Mouse (Mus musculus) midbrain, postnatal 0 days (tissue): ENCODE data around the gene Gm7075. TPM values are rescaled to one million over a fixed set of nuclear protein-coding genes. Genes with fewer than 3 reads are reported as not detected.

ENCODE experiments used
- ATAC-seq: fragments of 200-750 bp; cut with Nextera tagmentation; 2 replicates; pipeline ENCODE4 v1.8.0; 2017; ENCODE audit warnings: moderate number of reproducible peaks, mild to moderate bottlenecking, moderate TSS enrichment, moderate library complexity; ENCODE audit not compliant: low FRiP score
- DNase-seq: peaks from one replicate; pipeline ENCODE4 v3.0.0-alpha.2; 2015; ENCODE audit warnings: low spot score
- H3K27ac ChIP-seq: fragments of 300-500 bp; sonication (generic); 2 replicates; pipeline ENCODE4 v1.5.1; 2014; ENCODE audit warnings: low read depth, mild to moderate bottlenecking, low read length, mixed read lengths
- H3K27me3 ChIP-seq: fragments of 300-500 bp; sonication (generic); 2 replicates; pipeline ENCODE4 v1.6.1; 2014; ENCODE audit warnings: low read length, control low read depth, mixed read lengths; ENCODE audit not compliant: insufficient read depth
- H3K36me3 ChIP-seq: fragments of 300-500 bp; sonication (generic); 2 replicates; pipeline ENCODE4 v1.6.1; 2014; ENCODE audit warnings: low read length, control low read depth, mixed read lengths; ENCODE audit not compliant: insufficient read depth
- H3K4me1 ChIP-seq: fragments of 300-500 bp; sonication (generic); 2 replicates; pipeline ENCODE4 v1.6.1; 2014; ENCODE audit warnings: mild to moderate bottlenecking, control low read depth, antibody characterized with exemption, low read length, mixed read lengths; ENCODE audit not compliant: insufficient read depth
- H3K4me2 ChIP-seq: fragments of 300-500 bp; sonication (generic); 2 replicates; pipeline ENCODE4 v1.6.1; 2014; ENCODE audit warnings: low read depth, mild to moderate bottlenecking, low read length, mixed read lengths; ENCODE audit not compliant: poor library complexity, severe bottlenecking
- H3K4me3 ChIP-seq: fragments of 300-500 bp; sonication (generic); 2 replicates; pipeline ENCODE4 v1.5.1; 2014; ENCODE audit warnings: low read depth, mild to moderate bottlenecking, low read length, moderate library complexity
- H3K9ac ChIP-seq: fragments of 300-500 bp; sonication (generic); replicated peaks from 2 replicates; pipeline ENCODE4 v1.6.1; 2014; ENCODE audit warnings: mild to moderate bottlenecking, low read length, moderate library complexity, mixed read lengths; ENCODE audit not compliant: poor library complexity, severe bottlenecking
- H3K9me3 ChIP-seq: fragments of 300-500 bp; sonication (generic); 2 replicates; pipeline ENCODE4 v1.6.1; 2016; ENCODE audit warnings: low read length, control low read depth
- CTCF ChIP-seq: IDR thresholded peaks from 2 replicates; pipeline ENCODE4 v1.5.1; 2016; ENCODE audit warnings: antibody characterized with exemption, mild to moderate bottlenecking
- WGBS: fragments of 180-500 bp; shearing (Covaris S2); extraction: QIAGEN DNeasy Blood & Tissue Kit; methylation state at CpG from one replicate; pipeline ENCODE4 v1.1.7; 2014; 5-methylcytosine and 5-hydroxymethylcytosine counted together
- polyA plus RNA-seq: library from polyadenylated mRNA; unstranded; fragments of >200 nt; fragmentation: Nextera tagmentation; extraction: Ambion mirVana; gene quantifications from 2 replicates; pipeline ENCODE4 v1.2.1, GENCODE M21; 2015
- total RNA-seq: library from RNA; depleted of rRNA; stranded (reverse); fragments of >200 nt; gene quantifications from 2 replicates; pipeline ENCODE4 v1.2.3, GENCODE M21; 2014

Gm7075 gene
- total and polyA plus RNA-seq, 2 experiments from 2014 or later = not detected

DNA sequence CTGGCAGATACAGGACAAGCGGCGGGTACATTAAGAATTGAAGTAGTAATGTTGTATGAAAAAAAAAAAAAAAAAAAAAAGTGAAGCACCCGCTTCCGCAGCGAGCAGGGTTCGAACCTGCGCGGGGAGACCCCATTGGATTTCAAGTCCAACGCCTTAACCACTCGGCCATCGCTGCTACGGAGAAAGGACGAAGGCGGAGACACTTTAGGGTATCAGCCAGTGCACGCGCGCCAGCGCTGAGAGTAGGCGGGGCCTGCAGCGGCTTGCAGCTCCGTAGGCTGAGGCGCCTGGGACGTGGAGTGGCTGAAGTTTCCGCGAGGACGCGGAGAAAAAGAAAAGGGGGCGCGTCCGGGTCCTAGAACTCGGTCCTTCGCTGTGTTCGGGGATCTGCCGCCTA, 7.8 kb upstream of the Gm7075 start:
- under 1% methylated on average over 34 of the region's 34 CpGs for WGBS
- Histone ChIP-seq H3K4me1 (no peaks in the 10 kb centered on the region), H3K27me3 (no peaks in the 10 kb centered on the region), H3K4me2 (peak overlapping the region; percentile 57), H3K27ac (peak overlapping the region; percentile 68), H3K9ac (peak overlapping the region; percentile 64), H3K4me3 (peak overlapping the region; percentile 75), H3K36me3 (no peaks in the 10 kb centered on the region), H3K9me3 (no peaks in the 10 kb centered on the region)
- no peak for TF ChIP-seq CTCF
- DNase-seq (peak; percentile 95), ATAC-seq (peak; percentile 93)

- Histone ChIP-seq H3K27me3 (no peaks in the 10 kb centered on the region), H3K27ac (no peak overlapping the region), H3K4me1 (no peaks in the 10 kb centered on the region), H3K9ac (peak overlapping the region; percentile 48), H3K4me3 (peak overlapping the region; percentile 75), H3K36me3 (no peaks in the 10 kb centered on the region), H3K9me3 (no peaks in the 10 kb centered on the region), H3K4me2 (peak overlapping the region; percentile 57)
- TF ChIP-seq CTCF = no peak
- under 1% methylated on average over 11 of the region's 11 CpGs for WGBS
- DNase-seq (no peak), ATAC-seq (no peak)
Measured at GRCm38 (mm10) chr10:63429023-63429340, 7.4 kb upstream of the Gm7075 start.

GRCm38 (mm10) chr10:63428243-63429022, 6.8 kb upstream of the Gm7075 start:
- Histone ChIP-seq H3K4me1 (no peaks in the 10 kb centered on the region), H3K4me2 (peak overlapping the region; percentile 57), H3K36me3 (no peaks in the 10 kb centered on the region), H3K9ac (peak overlapping the region; percentile 48), H3K4me3 (peak overlapping the region; percentile 75), H3K9me3 (no peaks in the 10 kb centered on the region), H3K27ac (no peak overlapping the region), H3K27me3 (no peaks in the 10 kb centered on the region)
- ATAC-seq (no peak), DNase-seq (peak; percentile 52)
- TF ChIP-seq CTCF = peak; percentile 29; the same call in 1 of the 2 replicates
- WGBS = 21% methylated on average over 19 of the region's 19 CpGs

- H3K27me3 ChIP-seq = no peaks in the 10 kb centered on the region
- no peak overlapping the region for H3K9ac ChIP-seq
- WGBS = 84% methylated on average over 8 of the region's 8 CpGs
- H3K27ac ChIP-seq = no peak overlapping the region
- H3K4me2 ChIP-seq = no peak overlapping the region
- H3K4me1 ChIP-seq = no peaks in the 10 kb centered on the region
- H3K36me3 ChIP-seq = no peaks in the 10 kb centered on the region
- H3K4me3 ChIP-seq = no peak overlapping the region
- TF ChIP-seq CTCF = no peak
- H3K9me3 ChIP-seq = no peaks in the 10 kb centered on the region
- ATAC-seq (no peak), DNase-seq (no peak)
Measured at GRCm38 (mm10) chr10:63427146-63427545, 5.6 kb upstream of the Gm7075 start.

DNA sequence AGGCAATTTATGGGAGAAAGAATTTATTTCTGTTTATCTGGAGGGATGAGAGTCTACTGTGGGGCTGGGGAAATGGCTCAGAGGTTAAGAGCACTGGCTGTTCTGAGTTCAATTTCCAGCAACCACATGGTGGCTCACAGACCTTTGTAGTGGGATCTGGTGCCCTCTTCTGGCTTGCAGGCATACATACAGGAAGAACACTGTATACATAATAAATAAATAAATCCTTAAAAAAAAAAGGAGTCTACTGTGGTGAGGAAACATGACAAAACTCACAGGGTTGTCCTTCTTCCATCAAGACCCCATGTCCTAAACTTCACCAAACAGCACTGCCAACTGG, 2.9 kb upstream of the Gm7075 start:
- Histone ChIP-seq H3K36me3 (no peaks in the 10 kb centered on the region), H3K27ac (no peak overlapping the region), H3K4me3 (no peak overlapping the region), H3K27me3 (no peaks in the 10 kb centered on the region), H3K9me3 (no peaks in the 10 kb centered on the region), H3K4me1 (no peaks in the 10 kb centered on the region), H3K9ac (no peak overlapping the region), H3K4me2 (no peak overlapping the region)
- peak; percentile 58 for TF ChIP-seq CTCF
- no peak for ATAC-seq
- peak; percentile 5 for DNase-seq

DNA sequence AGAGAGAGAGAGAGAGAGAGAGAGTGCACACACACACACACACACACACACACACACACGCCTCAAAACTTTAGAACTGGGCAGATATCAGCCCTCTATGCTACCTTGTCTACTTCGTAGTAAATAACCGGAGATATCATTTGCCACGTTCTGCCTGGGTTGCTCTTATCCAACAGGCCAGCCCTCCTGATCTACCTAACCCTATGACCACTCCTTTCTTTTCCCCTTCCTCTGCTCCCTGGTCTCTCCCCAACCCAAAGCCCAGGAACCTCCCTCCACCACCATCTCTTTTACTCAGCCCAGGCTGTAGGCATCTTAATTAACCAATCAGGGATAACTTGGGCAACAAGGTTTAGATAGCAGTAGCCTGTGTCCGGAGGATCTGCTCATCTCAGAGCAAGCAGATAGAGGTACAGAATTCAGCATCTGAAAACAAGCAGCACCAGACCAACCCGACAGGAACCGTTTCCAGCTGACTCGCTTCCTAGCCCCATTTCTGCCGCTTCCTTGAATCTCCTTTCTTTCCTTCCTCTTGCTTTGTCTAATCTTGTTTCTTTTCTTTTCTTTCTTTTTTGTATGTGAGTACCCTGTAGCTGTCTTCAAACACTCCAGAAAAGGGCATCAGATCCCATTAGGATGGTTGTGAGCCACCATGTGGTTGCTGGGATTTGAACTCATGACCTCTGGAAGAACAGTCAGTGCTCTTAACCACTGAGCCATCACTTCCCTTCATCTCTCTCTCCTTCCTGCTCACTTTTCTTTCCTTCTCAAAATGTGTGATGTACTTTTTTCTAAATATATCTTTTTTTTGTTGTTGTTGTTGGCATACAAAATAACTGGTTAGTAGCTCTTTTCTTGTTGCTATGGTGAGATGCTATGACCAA, 2.2 kb upstream of the Gm7075 start:
- Histone ChIP-seq H3K27me3 (no peaks in the 10 kb centered on the region), H3K4me1 (no peaks in the 10 kb centered on the region), H3K9ac (no peak overlapping the region), H3K36me3 (no peaks in the 10 kb centered on the region), H3K4me3 (no peak overlapping the region), H3K4me2 (no peak overlapping the region), H3K27ac (no peak overlapping the region), H3K9me3 (no peaks in the 10 kb centered on the region)
- DNase-seq (no peak), ATAC-seq (no peak)
- 84% methylated on average over 9 of the region's 9 CpGs for WGBS
- TF ChIP-seq CTCF = no peak
